Mouse (Mus musculus) CD4-positive, CD25-positive, alpha-beta regulatory T cell, adult 2 months (primary cell): Measurements from ENCODE around the gene Bpnt1.
"Not testable (repeated sequence)": the region's sequence is repeated elsewhere in the genome, so short reads cannot be mapped to it uniquely, and the experiment has no call there.

Experiments used
- DNase-seq: peaks from one replicate; pipeline ENCODE4 v3.0.0-alpha.2; 2012; ENCODE audit warnings: low read depth, low spot score

Gene Bpnt1

GRCm38 (mm10) chr1:185331983-185332430 is at the start of gene Bpnt1:
Gene Bpnt1 (plus strand): TSS chr1:185332149.
- DNase-seq: peak; percentile 93

GRCm38 (mm10) chr1:185282846-185283245 is 49.1 kb upstream of the Bpnt1 start:
- DNase-seq: no peak

GRCm38 (mm10) chr1:185283247-185283646 is 48.7 kb upstream of the Bpnt1 start:
- no peak for DNase-seq

DNA sequence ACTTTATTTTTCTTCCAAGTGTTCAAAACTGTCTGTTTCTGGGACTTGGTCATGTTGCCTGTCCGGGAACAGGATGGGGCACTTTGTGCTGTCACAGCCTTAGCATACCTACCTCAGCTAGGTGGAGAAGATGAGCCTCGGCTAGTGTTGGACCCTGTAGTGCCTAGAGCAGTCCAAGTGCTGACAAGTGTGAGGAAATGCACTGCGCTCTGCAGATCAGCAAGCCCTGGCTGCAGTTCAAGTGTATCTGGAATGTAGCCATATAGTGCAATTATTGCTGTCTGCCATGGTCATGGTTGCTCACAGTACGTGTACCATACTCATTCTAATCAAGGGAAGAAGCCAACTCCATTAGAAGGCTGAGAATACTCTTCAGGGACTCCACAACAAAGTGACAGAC is 47.2 kb upstream of the Bpnt1 start:
- no peak for DNase-seq

GRCm38 (mm10) chr1:185285171-185285570 is 46.8 kb upstream of the Bpnt1 start:
- no peak for DNase-seq

DNA sequence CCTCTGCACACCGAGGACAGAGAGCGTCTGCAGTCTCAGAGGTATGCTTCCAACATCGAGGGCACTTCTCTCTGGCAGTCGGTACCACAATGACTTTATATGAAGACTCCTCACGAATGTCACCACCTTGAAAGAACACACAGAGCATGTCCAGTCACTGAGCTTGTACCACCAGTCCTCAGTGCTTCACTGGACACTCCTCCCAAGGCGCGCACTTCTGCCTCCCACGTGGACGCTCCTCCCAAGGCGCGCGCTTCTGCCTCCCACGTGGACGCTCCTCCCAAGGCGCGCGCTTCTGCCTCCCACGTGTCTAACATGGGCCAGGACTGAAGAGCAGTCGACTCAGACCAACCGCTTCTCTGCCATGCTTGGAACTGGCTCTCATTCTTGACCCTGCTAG is 44.9 kb upstream of the Bpnt1 start:
- DNase-seq: no peak

- no peak for DNase-seq
Measured at GRCm38 (mm10) chr1:185289231-185289630, 42.7 kb upstream of the Bpnt1 start.

DNA sequence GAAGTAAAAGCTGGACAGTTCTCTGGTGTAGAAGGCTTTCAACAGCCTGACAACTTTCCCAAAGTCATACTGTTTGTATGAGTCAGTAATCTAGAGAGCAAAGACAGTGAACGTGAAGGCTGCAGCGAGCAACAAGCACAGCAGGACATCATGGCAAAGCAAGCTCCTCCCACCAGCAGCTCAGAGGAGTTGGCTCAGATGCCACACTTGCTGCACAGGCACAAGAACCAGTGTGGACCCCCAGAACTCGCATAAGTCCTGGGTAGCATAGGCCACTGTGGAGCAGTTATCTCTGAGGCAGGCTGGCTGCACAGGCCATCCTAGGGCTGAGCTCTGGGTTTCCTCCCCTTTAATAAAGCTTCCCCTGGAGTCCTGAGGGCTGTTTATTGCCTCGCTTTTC is 40.6 kb upstream of the Bpnt1 start:
- no peak for DNase-seq

DNA sequence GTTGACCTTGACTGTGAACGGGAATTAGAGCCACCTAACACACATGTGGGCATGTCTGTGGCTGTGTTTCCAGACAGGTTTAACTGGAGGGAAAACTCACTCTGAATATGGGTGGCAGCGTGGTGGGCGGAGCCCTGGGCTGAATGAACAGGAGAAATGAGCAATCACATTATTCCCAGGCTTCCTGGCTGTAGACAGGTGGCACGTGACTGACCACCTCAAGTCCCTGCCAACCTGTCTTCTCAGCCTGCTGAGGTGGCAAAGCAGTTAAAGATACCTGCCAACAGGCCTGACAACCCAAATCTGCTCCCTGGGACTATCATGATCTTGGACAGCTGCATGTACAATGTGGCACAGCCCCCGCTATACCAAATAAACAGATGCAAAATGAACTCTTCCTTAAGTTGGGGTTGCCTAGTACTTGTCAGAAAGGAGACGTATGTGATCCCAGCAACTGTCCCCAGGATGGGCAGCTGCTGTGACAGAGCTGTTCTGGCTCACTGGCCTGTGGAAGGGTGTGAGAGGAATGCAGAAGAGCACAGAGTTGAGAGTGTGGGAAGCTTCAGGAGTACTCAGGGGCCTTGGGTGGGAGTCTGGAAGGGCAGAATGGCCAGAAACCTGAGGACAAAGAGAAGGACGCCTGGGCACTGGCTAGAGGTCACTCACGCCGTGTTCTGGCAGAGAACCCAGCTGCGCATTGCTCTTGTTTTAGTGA is 39.1 kb upstream of the Bpnt1 start:
- DNase-seq: no peak

DNA sequence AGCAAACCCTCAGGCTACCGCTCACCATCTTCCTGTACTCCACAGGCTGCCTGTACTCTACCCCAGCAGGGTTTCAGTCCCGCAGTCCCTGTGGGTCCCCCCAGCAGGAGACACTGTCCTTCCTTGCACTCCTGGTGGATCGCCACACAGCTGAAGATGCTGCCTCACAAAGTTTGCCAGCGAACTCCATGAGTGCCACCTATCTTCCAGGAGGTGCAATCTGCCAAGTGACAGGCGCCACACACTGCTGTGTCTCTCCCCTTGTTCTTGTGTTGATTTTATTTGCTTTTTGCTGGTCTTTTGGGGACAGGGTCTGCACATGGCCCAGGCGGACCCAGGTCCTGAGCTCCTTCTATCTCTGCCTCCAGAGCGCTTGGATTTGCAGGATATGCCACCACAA is 35.1 kb upstream of the Bpnt1 start:
- DNase-seq: no peak

GRCm38 (mm10) chr1:185298496-185298895 is 33.5 kb upstream of the Bpnt1 start:
- DNase-seq: no peak

DNA sequence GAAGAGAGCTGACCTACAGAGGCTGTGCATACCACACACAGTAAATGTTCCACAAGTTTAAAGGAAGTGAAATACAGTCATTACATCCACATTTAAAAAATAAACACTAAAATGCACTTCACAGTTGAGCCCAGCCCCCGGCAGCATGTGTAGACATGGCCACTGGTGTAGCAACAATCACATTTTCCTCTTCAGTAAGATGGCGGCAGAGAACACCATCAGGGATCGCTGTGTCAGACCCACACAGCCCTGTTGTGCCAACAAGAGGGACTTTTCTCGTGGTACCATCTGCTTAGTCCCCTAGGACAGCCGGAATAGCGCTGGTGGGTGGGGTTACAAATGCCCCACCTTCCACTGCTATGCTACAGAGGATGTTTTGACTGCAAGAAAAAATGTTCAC is 29.1 kb upstream of the Bpnt1 start:
- no peak for DNase-seq

- no peak for DNase-seq
Measured at GRCm38 (mm10) chr1:185306836-185307235, 25.1 kb upstream of the Bpnt1 start.

DNA sequence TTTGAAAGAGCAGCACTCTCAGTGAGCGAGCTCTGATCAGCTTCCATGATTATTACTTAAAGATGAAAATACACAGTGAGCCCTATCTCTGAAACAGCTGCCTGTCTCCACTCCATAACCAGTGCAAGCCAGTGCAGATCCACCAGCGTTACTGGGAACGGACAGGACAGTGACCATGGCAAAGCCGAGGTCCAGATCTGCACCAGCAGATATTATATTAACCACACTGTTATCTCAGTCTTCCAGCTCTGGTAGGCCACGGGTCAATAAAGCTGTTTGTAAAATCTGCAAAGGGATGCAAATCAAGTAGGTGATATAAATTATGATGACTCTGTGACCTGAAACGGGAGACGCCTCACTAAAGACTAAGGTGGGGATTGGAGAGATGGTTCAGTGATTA is 24.3 kb upstream of the Bpnt1 start:
- no peak for DNase-seq

DNA sequence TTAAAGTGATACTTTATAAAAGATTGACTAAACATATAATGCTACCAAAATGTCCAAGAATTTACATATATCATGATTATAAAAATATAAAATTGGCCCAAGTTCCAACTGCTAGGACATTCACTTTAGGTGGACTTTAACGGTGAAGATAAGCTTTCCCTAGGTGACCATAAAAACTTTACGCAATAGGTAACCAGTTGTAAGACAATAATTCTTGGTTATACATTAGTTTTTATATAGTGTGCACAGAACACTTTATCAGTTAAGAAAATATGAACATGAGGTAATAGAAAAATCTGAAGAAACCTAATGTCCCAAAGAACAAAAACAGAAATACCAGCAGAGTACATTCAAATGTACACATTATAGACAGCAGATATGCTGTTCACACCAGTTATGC is 23.6 kb upstream of the Bpnt1 start:
- DNase-seq: no peak

DNA sequence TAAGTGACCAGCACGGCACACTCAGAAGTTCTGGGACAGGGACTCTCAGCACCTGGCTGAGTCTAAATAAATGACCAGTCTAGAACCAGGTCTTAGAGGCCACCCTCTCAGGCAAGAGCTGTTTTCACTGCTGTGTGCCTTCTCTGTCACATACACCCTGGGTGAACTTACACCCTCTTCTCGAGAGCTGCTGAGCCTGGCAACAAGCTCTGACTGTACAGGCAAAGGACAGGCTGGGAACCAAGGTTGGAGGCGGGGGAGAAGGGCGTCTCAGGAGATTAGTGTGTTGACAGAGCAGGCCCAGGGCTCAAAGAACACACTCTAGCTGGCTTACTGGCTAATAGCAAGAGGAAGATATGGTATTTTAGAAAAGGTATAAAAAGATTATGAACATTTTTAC is 23.0 kb upstream of the Bpnt1 start:
- DNase-seq: no peak

- DNase-seq: no peak
Measured at GRCm38 (mm10) chr1:185311949-185312348, 20.0 kb upstream of the Bpnt1 start.

- DNase-seq: no peak
Measured at GRCm38 (mm10) chr1:185314546-185314945, 17.4 kb upstream of the Bpnt1 start.

DNA sequence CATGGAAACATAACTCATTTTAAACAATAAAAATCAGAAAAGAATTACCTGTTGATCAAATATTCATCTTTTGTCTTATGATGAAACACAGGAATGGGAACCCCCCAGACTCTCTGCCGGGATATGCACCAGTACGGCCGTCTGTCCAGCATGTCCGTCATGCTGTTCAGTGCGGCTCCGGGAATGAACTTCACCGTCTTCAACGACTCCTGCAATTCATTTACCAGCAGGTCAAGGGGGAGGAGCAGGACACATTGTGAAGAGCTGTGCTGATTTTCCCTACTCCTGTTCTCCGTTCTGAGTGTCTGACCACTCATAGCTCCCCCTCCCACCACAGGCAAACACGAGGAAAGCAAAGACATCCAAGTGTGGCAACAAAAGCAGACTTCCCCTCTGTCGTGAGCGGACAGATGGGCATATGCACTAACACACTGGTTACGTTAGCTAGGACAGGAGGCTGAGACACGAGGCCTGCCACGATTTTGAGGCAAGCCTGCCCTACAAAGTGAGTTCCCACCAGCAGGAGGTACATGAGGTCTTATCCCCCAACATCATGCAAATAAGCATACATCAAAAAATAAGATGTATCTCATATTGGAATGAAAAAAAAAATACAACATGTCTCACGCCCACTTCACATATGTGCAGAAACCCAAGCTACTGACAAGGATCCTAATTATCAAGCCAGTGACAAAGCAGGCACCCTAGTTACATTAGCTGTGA is 15.9 kb upstream of the Bpnt1 start:
- no peak for DNase-seq

DNA sequence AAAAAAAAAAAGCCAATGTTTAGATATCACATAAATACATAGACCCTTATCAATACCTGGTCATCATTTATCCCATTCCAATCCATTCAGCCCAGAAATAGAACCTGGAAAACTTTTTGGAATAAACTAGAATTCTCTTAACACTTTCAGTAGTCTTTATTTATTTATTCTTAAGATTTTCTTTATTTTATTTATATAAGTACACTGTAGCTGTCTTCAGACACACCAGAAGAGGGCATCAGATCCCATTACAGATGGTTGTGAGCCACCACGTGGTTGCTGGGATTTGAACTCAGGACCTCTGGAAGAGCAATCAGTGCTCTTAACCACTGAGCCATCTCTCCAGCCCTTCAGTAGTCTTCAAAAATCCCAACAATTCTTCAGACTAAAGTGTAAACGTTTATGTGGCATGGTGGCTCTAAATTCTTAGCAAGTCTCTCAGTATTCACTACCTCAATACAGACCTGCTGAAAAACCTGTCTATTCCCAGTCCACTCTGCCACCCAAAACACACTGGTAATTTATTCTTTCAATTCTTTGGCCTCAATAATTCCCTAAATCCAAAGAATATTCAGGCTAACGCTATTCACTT is 4.1 kb upstream of the Bpnt1 start:
- not testable (repeated sequence) for DNase-seq

DNA sequence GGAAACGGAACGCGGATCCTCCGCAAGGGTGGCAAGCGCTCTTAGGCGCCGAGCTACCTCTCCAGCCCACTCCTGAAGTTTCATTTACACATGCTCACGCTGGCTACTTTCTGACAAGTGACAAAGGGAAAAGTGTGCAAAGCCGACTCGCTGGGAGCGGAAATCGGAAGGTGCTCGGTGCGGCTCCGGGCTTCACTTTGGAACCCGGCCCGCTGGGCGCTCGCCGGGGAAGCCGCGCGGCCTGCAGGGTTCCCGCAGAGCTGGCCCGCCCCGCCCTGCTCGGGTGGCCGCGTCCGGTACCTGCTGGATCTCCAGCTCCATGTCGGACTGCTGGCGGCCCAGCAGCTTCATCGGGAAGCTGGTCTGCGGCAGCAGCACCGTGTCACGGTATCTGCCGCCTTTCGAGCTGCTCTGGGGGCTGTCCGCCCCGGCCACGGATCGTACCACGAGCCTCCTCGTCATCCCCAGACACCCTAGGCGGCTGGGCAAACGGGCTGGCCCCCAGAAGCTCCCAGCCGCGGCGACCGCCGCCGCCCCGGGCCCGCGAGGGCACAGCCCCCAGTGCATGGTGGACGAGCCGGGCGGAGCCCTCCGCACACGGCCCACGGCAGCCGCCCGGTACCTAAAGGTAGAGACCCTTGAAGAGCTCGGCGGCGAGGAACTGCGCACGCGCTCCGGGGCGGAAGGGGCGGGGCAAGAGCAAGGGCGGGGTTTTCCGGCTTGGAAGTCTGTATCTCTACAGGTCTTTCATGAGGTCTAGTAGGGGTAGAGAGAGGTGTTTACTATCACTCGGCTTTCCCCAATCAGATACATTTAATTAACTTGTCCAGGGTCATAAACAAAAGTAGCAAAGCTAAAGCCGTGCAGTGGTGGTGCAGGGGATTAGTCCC is 3.0 kb upstream of the Bpnt1 start, which contains the start of gene Iars2:
Iars2 (minus strand) TSS at position 676 of the 890 bp plus-strand sequence.
- peak; percentile 92 for DNase-seq

GRCm38 (mm10) chr1:185329851-185330250 is 2.1 kb upstream of the Bpnt1 start:
- DNase-seq: peak; percentile 8
